Mouse (Mus musculus): ENCODE measurements around the gene Prlh. TPM values are rescaled to one million over a fixed set of nuclear protein-coding genes. Genes with fewer than 3 reads are reported as not detected.

The Prlh gene
- not detected in 2 replicates for total RNA-seq (2017)

GRCm38 (mm10) chr1:90952808-90953207, at the start of gene Prlh:
TSS of gene Prlh (plus strand) at chr1:90953108.
- no peak for ATAC-seq (replicated peaks in 1 of 2; ENCODE audit: insufficient read depth in 1 of 2, low FRiP score in 2 of 2, low TSS enrichment in 1 of 2, low read depth in 1 of 2, poor library complexity in 2 of 2, severe bottlenecking in 2 of 2)

GRCm38 (mm10) chr1:90903211-90903945, 49.5 kb upstream of the Prlh start:
- no peak for ATAC-seq (replicated peaks in 1 of 2; ENCODE audit: insufficient read depth in 1 of 2, low FRiP score in 2 of 2, low TSS enrichment in 1 of 2, low read depth in 1 of 2, poor library complexity in 2 of 2, severe bottlenecking in 2 of 2)

GRCm38 (mm10) chr1:90903971-90904458, 48.9 kb upstream of the Prlh start:
- no peak for ATAC-seq (replicated peaks in 1 of 2; ENCODE audit: insufficient read depth in 1 of 2, low FRiP score in 2 of 2, low TSS enrichment in 1 of 2, low read depth in 1 of 2, poor library complexity in 2 of 2, severe bottlenecking in 2 of 2)

- ATAC-seq (replicated peaks in 1 of 2; ENCODE audit: insufficient read depth in 1 of 2, low FRiP score in 2 of 2, low TSS enrichment in 1 of 2, low read depth in 1 of 2, poor library complexity in 2 of 2, severe bottlenecking in 2 of 2) = no peak
Observed at GRCm38 (mm10) chr1:90904729-90905404, 48.0 kb upstream of the Prlh start.

GRCm38 (mm10) chr1:90906357-90906756, 46.6 kb upstream of the Prlh start:
- ATAC-seq (replicated peaks in 1 of 2; ENCODE audit: insufficient read depth in 1 of 2, low FRiP score in 2 of 2, low TSS enrichment in 1 of 2, low read depth in 1 of 2, poor library complexity in 2 of 2, severe bottlenecking in 2 of 2) = peak; percentile 36 to 71; a peak in 3 of 4 replicates

- ATAC-seq (replicated peaks in 1 of 2; ENCODE audit: insufficient read depth in 1 of 2, low FRiP score in 2 of 2, low TSS enrichment in 1 of 2, low read depth in 1 of 2, poor library complexity in 2 of 2, severe bottlenecking in 2 of 2) = no peak
Observed at GRCm38 (mm10) chr1:90909161-90909560, 43.7 kb upstream of the Prlh start.

GRCm38 (mm10) chr1:90909631-90910152, 43.2 kb upstream of the Prlh start:
- ATAC-seq (replicated peaks in 1 of 2; ENCODE audit: insufficient read depth in 1 of 2, low FRiP score in 2 of 2, low TSS enrichment in 1 of 2, low read depth in 1 of 2, poor library complexity in 2 of 2, severe bottlenecking in 2 of 2) = peak; percentile 19 to 25; a peak in 1 of 4 replicates

GRCm38 (mm10) chr1:90913231-90913630, 39.7 kb upstream of the Prlh start:
- ATAC-seq (replicated peaks in 1 of 2; ENCODE audit: insufficient read depth in 1 of 2, low FRiP score in 2 of 2, low TSS enrichment in 1 of 2, low read depth in 1 of 2, poor library complexity in 2 of 2, severe bottlenecking in 2 of 2) = no peak

GRCm38 (mm10) chr1:90914948-90915569, 37.8 kb upstream of the Prlh start, which contains the start of gene Mlph:
TSS of gene Mlph (plus strand) at chr1:90915085.
- peak; percentile 48 to 74 for ATAC-seq (replicated peaks in 1 of 2; ENCODE audit: insufficient read depth in 1 of 2, low FRiP score in 2 of 2, low TSS enrichment in 1 of 2, low read depth in 1 of 2, poor library complexity in 2 of 2, severe bottlenecking in 2 of 2)

GRCm38 (mm10) chr1:90917509-90917908, 35.4 kb upstream of the Prlh start:
- no peak for ATAC-seq (replicated peaks in 1 of 2; ENCODE audit: insufficient read depth in 1 of 2, low FRiP score in 2 of 2, low TSS enrichment in 1 of 2, low read depth in 1 of 2, poor library complexity in 2 of 2, severe bottlenecking in 2 of 2)

- no peak for ATAC-seq (replicated peaks in 1 of 2; ENCODE audit: insufficient read depth in 1 of 2, low FRiP score in 2 of 2, low TSS enrichment in 1 of 2, low read depth in 1 of 2, poor library complexity in 2 of 2, severe bottlenecking in 2 of 2)
Observed at GRCm38 (mm10) chr1:90921687-90922086, 31.2 kb upstream of the Prlh start.

GRCm38 (mm10) chr1:90926030-90926429, 26.9 kb upstream of the Prlh start:
- no peak for ATAC-seq (replicated peaks in 1 of 2; ENCODE audit: insufficient read depth in 1 of 2, low FRiP score in 2 of 2, low TSS enrichment in 1 of 2, low read depth in 1 of 2, poor library complexity in 2 of 2, severe bottlenecking in 2 of 2)

GRCm38 (mm10) chr1:90927308-90927707, 25.6 kb upstream of the Prlh start:
- no peak for ATAC-seq (replicated peaks in 1 of 2; ENCODE audit: insufficient read depth in 1 of 2, low FRiP score in 2 of 2, low TSS enrichment in 1 of 2, low read depth in 1 of 2, poor library complexity in 2 of 2, severe bottlenecking in 2 of 2)

- ATAC-seq (replicated peaks in 1 of 2; ENCODE audit: insufficient read depth in 1 of 2, low FRiP score in 2 of 2, low TSS enrichment in 1 of 2, low read depth in 1 of 2, poor library complexity in 2 of 2, severe bottlenecking in 2 of 2) = peak in 1 of 2 experiments; percentile 17; a peak in 1 of 4 replicates
Observed at GRCm38 (mm10) chr1:90927929-90928574, 24.9 kb upstream of the Prlh start.

GRCm38 (mm10) chr1:90928575-90928934, 24.4 kb upstream of the Prlh start:
- ATAC-seq (replicated peaks in 1 of 2; ENCODE audit: insufficient read depth in 1 of 2, low FRiP score in 2 of 2, low TSS enrichment in 1 of 2, low read depth in 1 of 2, poor library complexity in 2 of 2, severe bottlenecking in 2 of 2) = peak in 1 of 2 experiments; percentile 65; a peak in 3 of 4 replicates

GRCm38 (mm10) chr1:90933001-90933400, 19.9 kb upstream of the Prlh start:
- ATAC-seq (replicated peaks in 1 of 2; ENCODE audit: insufficient read depth in 1 of 2, low FRiP score in 2 of 2, low TSS enrichment in 1 of 2, low read depth in 1 of 2, poor library complexity in 2 of 2, severe bottlenecking in 2 of 2) = no peak

- ATAC-seq (replicated peaks in 1 of 2; ENCODE audit: insufficient read depth in 1 of 2, low FRiP score in 2 of 2, low TSS enrichment in 1 of 2, low read depth in 1 of 2, poor library complexity in 2 of 2, severe bottlenecking in 2 of 2) = no peak
Observed at GRCm38 (mm10) chr1:90936990-90937389, 15.9 kb upstream of the Prlh start.

Measured in hematopoietic stem cell, adult 5-6 weeks (primary cell).